Mouse (Mus musculus) layer of hippocampus, adult 9-11 months (tissue): ENCODE data around the gene Cpsf6.

Experiments used
- DNase-seq: peaks from one replicate; pipeline ENCODE4 v3.0.0; 2022

The Cpsf6 gene

DNA sequence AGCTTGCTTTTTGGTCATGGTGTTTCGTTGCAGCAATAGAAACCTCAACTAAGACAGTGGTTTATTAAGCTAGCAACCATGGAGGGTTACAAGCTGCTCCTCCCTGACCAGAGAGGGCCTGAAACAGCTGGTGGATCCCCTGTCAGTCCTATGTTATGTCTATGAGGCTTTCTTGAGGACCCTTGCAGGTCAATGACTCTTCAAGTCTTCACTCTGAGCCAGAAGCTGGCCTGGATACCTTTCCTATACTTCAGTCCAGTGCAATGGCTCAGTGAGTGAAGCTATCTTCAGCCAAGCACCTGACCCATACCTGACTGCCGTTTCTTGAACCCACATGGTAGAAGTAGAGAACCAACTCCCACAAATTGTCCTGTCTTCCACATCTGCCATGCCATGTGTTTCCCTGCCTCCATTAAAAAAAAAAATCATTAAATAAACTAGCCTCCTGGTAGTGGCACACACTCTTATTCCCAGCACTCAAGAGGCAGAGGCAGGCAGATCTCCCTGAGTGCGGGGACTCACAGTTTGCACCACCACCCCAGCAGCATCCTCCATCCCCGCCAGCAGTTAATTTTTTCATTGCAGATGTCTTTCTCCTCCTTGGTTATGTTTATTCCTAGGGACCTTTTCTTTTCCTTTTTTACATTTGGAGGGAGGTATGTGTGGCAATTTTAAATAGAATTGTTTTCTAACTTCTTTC is 4.7 kb upstream of the Cpsf6 start:
- DNase-seq: no peak

GRCm38 (mm10) chr10:117383941-117384340 is 4.1 kb upstream of the Cpsf6 start:
- no peak for DNase-seq

DNA sequence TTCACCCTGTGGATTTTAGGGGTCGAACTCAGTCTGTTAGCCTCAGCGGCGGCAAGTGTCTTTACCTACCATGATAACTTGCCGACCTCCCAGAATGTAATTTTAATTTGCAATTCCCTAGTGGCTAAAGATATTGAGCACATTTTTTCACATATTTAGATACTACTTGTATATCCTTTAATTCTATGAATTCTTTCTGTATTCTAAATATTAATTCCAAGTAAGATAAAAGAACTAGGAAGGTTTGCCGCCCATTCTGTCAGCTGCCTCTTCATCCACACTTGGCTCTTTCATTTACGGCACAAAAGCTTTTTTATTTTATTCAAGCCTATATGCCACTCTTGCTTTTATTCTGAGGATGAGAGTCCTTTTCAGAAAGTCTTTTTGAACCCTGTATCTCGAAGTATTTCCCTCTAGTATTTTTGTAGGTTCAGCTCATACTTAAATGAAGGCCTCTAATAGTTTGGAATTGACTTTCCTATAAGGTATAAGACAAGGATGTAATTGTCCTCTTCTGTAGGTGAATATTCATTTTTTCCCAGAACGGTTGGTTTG is 3.3 kb upstream of the Cpsf6 start:
- DNase-seq: no peak

DNA sequence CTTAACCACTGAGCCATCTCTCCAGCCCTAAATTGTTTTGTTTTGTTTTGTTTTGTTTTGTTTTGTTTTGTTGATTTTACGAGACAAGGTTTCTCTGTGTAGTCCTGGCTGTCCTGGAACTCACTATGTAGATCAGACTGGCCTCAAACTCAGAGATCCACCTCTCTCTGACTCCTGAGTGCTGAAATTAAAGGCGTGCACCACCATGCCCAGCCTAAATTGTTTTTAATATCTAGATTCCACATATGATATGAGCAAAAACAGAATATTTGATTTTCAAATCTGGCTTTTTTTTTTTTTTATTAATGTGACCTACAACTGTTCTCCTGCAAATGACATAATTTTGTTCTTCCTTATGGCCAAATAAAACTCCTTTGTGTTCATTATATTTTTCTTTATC is 2.3 kb upstream of the Cpsf6 start:
- no peak for DNase-seq

- DNase-seq: no peak
Observed at GRCm38 (mm10) chr10:117380721-117381570, 1.1 kb upstream of the Cpsf6 start.

DNA sequence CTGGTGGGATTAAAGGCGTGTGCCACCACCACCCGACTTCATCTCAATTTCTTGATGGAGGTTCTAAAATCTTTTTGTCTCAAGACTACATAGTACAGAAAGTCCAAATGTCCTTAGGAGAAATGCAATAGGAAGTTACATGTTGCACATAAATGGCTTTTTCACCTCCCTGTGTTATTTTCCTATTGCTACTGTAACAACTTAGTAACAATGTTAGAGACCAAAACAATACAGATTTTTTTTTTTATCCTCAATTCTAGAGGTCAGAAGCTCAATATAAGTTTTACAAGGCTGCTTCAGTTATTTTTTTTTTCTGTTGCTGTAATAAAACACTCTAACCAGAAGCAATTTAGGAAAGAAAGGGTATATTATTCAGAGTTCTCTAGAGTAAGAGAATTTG is 374 bp downstream of the Cpsf6 start:
- no peak for DNase-seq

DNA sequence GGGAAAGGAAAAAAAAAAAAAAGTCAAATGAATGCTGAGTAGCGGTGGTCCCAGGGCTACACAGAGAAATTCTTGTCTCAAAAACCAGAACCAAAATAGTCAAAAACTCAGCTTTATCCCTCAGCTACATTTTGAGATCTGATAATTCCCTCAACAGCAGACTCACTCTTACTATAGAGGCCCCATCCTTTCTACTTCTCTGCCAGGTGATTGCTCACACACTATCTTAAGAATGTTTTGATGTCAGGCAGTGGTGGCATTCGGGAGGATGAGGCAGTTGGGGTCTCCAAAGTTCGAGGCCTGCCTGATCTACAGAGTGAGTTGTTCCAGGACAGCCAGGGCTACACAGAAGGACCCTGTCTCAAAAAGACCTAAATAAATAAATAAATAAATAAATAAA is 1.2 kb downstream of the Cpsf6 start:
- no peak for DNase-seq

- DNase-seq: no peak
Observed at GRCm38 (mm10) chr10:117378291-117378555, 1.6 kb downstream of the Cpsf6 start.

- no peak for DNase-seq
Observed at GRCm38 (mm10) chr10:117377431-117378290, 2.2 kb downstream of the Cpsf6 start.

DNA sequence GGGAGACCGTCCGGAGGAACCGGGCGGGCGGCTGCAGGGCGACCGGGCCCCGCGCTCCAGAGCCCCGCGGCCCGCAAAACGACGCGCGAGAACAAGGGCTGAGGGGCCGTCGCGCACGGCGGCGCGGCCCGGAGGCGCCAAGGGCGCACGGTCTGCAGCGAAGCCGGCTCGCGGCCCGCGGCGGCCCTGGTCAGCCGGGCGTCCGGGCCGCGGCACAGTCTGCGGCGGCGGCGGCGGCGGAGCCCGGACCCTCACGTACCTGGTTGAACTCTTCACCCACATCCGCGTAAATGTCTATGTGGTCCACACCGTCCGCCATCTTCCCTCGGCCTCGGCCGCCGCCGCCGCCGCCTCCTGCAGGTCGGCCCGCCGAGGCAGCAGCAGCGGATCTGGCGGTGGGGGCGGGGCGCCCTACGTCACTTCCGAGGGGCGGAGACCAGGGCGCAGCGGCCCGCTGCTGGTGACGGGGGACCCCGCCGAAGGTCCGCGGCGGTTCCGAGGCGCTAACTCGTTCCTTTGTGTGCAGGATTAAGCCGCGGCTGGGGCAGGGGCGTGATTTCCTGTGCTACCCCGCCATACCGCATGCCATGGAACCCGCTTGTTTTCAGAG is 3.1 kb downstream of the Cpsf6 start:
- DNase-seq: peak; percentile 95

DNA sequence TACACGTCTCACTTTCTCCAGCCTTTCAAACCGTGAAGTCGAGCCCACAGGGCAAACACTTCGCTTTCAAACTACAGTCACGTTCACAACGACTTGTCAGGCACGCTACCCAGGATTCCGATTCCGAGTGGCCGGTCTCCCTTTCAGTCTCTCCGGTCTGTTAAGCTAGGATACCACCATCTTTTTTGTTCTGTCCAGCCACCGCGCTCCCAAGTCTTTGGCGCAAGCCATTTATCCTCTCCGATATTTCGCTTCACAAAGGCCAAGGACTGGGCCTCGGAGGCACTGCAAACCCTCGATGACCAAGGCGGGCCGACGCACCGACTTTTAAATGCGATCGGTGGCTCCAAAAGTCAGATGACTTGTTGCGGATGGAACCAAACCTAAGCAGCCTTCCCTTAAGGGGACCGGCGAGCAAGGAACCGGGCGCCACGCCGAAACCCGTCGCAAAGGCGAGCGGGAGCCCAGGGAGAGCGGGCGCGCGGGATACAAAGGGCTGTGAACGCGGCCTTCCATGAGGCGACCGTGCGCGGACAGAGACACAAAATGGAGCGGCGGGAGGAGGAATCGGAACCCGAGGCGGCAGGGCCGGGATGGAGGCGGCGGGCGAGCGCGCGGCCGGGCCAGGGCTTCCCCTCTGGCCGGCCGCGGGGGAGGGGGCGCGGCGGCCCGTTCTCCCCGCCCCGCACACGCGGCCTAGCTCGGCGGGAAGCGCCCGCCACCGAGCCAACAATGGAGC is 3.8 kb downstream of the Cpsf6 start:
- DNase-seq: peak; percentile 26

- DNase-seq: no peak
Observed at GRCm38 (mm10) chr10:117375163-117375562, 4.7 kb downstream of the Cpsf6 start.

DNA sequence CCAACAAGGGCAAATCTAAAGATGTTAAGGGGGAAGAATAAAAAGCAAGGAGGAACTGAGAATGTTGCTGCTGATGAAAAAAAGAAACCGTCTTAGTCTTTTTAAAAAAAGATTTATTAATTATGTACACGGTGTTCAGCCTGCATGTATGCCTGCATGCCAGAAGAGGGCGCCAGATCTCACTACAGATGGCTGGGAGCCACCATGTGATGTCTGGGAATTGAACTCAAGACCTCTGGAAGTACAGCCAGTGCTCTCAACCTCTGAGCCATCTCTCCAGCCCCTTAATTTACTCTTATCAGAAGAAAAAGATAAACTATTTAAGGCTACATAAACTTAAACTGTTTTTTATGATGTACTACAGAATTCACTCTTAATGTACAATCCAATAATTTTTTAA is 16.7 kb downstream of the Cpsf6 start:
- DNase-seq: no peak

DNA sequence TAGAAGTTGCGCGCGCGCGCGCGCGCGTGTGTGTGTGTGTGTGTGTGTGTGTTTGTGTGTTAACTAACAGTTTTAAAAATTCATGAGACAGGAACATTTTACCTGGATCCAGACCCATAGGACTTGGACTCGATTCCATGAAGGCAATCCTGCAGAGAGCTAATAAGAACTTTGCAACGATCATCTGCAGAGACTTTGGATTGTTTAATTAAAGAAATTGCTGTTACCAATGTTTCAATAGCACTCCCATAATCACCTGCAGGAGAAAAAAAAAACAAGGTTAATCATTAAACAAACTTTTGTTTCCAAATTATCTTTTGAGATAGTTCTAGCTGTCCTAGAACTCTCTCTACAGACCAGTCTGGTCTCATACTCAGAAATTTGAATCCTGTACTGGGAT is 20.9 kb downstream of the Cpsf6 start:
- DNase-seq: no peak

DNA sequence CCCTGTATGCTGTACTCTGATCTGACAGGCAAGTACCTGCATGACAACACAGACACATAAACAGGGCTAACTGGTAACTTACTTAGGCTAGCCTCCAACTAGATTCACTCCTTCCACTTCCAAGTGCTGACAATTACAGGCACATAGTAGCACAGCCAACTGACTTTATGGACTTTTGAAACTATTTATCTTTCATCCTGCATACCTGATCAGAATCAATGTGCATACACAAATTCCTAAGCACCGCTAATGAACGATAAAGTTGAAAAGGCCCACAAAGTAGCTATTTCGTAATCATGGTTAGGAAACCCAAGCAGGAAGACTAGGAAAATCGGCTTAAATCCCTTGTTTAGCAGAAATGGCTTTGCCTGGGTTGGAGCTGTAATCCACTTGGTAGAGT is 36.8 kb downstream of the Cpsf6 start:
- DNase-seq: no peak

DNA sequence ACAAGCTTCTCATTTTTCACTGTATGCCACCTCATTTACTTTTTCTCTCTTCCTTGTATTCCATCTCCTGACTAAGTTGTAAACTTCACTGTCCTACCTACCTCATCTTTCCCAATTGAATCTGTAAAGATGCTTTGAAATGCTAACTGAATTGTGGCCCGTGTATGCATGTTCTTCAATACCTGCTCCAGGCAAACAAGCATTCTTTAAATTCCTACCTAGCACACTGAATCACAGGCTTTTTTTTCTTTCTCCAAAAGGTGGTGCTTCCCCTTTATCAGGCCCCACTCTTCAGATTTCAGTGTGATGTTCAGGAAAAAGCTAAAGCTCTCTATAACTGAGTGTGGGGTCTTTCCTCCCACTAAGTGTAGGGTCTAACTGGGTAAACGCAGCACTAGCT is 37.4 kb downstream of the Cpsf6 start:
- no peak for DNase-seq

GRCm38 (mm10) chr10:117341029-117341428 is 38.8 kb downstream of the Cpsf6 start:
- no peak for DNase-seq

GRCm38 (mm10) chr10:117339241-117339640 is 40.6 kb downstream of the Cpsf6 start:
- DNase-seq: no peak

GRCm38 (mm10) chr10:117337946-117338345 is 41.9 kb downstream of the Cpsf6 start:
- no peak for DNase-seq

DNA sequence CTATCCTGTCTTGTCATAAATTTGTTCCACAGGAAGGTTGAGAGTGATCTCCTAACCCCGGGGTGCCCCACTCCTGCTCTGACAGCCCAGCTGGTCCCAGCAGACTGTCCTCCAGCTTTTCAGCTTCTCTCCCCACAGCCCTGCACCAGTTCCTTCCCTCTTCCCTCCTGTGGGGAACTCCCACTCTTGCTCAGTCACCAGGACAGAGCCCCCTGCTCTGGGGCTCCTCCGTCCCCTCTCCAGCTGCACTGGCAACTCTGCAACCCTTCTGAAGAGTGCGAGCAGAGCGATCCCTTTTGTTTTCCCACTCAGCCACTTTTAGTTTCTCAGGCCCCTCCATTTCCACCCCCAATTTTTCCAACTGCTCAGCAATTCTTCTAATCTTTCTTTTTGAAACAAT is 44.2 kb downstream of the Cpsf6 start:
- no peak for DNase-seq

- no peak for DNase-seq
Observed at GRCm38 (mm10) chr10:117330521-117330920, 49.3 kb downstream of the Cpsf6 start.

DNA sequence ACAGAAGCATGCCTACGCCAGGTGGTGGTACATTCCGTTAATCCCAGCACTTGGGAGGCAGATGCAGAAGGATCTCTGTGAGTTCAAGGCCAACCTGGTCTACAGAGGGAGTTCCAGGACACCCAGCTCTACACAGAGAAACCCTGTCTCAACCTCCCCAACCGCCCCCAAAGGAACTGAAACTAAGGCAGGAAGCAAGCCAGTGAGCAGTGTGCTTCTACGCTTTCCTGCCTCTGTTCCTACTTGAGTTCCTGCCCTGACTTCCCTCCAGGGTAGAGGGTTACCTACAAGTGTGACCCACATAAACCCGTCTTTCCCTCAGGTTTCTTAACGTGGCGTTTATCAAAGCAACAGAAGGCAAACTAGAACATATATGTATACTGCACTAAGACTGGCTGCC is 56.0 kb downstream of the Cpsf6 start:
- no peak for DNase-seq
